Mouse (Mus musculus) hindbrain, embryonic 16.5 days (tissue): ENCODE data around the gene Snd1. TPM values are rescaled to one million over a fixed set of nuclear protein-coding genes. Genes with fewer than 3 reads are reported as not detected.

ENCODE experiments used
- ATAC-seq: fragments of 200-750 bp; cut with Nextera tagmentation; 2 replicates; pipeline ENCODE4 v1.8.0; 2017; ENCODE audit warnings: moderate TSS enrichment, moderate library complexity
- H3K27ac ChIP-seq: fragments of 300-500 bp; sonication (generic); 2 replicates; pipeline ENCODE4 v1.5.1; 2014; ENCODE audit warnings: low read depth, mild to moderate bottlenecking, control low read depth, low read length, moderate library complexity
- H3K27me3 ChIP-seq: fragments of 300-500 bp; sonication (generic); replicated peaks from 2 replicates; pipeline ENCODE4 v1.6.1; 2014; ENCODE audit warnings: low read length; ENCODE audit not compliant: control insufficient read depth, insufficient read depth
- H3K36me3 ChIP-seq: fragments of 300-500 bp; sonication (generic); 2 replicates; pipeline ENCODE4 v1.6.1; 2014; ENCODE audit warnings: mild to moderate bottlenecking, low read length, moderate library complexity, mixed read lengths; ENCODE audit not compliant: control insufficient read depth, insufficient read depth
- H3K4me1 ChIP-seq: fragments of 300-500 bp; sonication (generic); 2 replicates; pipeline ENCODE4 v1.6.1; 2014; ENCODE audit warnings: low read depth, low read length; ENCODE audit not compliant: control insufficient read depth, insufficient read depth
- H3K4me2 ChIP-seq: fragments of 300-500 bp; sonication (generic); 2 replicates; pipeline ENCODE4 v1.6.1; 2014; ENCODE audit warnings: mild to moderate bottlenecking, low read length, control low read depth, moderate library complexity
- H3K4me3 ChIP-seq: fragments of 300-500 bp; sonication (generic); 2 replicates; pipeline ENCODE4 v1.5.1; 2014; ENCODE audit warnings: mild to moderate bottlenecking, low read length, control low read depth, moderate library complexity
- H3K9ac ChIP-seq: fragments of 300-500 bp; sonication (generic); 2 replicates; pipeline ENCODE4 v1.6.1; 2014; ENCODE audit warnings: low read depth, mild to moderate bottlenecking, control low read depth, low read length, moderate library complexity
- H3K9me3 ChIP-seq: fragments of 300-500 bp; sonication (generic); 2 replicates; pipeline ENCODE4 v1.6.1; 2014; ENCODE audit warnings: mild to moderate bottlenecking, low read length, moderate library complexity; ENCODE audit not compliant: control insufficient read depth
- WGBS: fragments of 180-500 bp; shearing (Covaris S2); extraction: QIAGEN DNeasy Blood & Tissue Kit; methylation state at CpG from one replicate; pipeline ENCODE4 v1.1.7; 2014; 5-methylcytosine and 5-hydroxymethylcytosine counted together
- polyA plus RNA-seq: library from polyadenylated mRNA; unstranded; fragments of >200 nt; fragmentation: Nextera tagmentation; extraction: Ambion mirVana; gene quantifications from 2 replicates; pipeline ENCODE4 v1.2.1, GENCODE M21; 2015

Gene Snd1
- polyA plus RNA-seq, 1 experiment from 2014 or later, result 69.7 TPM

DNA sequence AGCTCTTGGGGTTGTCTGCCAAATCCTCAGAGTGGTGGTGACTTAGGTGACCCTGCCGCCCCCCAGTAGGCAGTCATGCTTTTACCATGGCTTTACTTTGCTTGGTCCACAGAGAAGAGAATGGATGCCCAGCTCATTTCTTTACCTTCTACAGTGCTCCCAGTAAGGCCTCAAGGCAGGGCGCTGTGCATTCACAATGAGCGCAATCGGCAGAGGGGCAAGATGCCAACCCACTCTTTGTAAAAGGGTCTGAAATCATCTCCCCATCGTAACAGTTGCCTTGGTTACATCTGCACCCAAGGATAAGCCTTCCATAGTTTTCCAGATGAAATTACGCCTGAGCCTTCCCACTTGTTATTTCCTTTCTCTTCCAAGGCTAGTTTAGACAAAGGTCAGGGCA lies 415.5 kb downstream of the Snd1 start:
- H3K27me3 ChIP-seq, result no peaks in the 10 kb centered on the region
- 49% methylated on average over 6 of the region's 6 CpGs for WGBS
- H3K4me2 ChIP-seq, result no peak overlapping the region

DNA sequence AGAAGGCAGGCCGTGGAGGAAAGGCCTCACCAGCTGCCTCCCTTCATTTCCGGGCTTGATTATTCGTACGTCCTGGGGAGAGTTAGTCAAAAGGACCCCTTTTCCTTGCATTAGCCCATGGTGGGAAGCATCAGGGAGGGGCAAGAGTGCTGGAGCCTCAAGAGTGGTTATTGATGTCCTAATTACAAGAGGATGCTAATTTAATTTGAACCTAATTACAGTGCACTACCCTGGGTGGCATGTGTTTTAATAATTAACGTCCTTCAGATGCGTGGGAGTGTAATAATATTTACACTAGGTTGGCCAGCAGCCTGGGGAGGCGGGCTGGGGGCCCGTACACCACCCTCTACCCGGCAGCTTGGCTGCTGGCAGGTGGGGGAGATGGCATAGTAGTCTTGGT lies 416.5 kb downstream of the Snd1 start:
- no peak overlapping the region for H3K4me2 ChIP-seq
- peaks cover 3% of the 10 kb centered on the region; the same call in 1 of the 2 replicates for H3K36me3 ChIP-seq
- no peaks in the 10 kb centered on the region for H3K9me3 ChIP-seq
- H3K27ac ChIP-seq, result no peak overlapping the region; the same call in 1 of the 2 replicates
- peaks cover 20% of the 10 kb centered on the region for H3K4me1 ChIP-seq
- H3K9ac ChIP-seq, result no peak overlapping the region
- H3K27me3 ChIP-seq, result no peaks in the 10 kb centered on the region
- WGBS, result 23% methylated on average over 9 of the region's 9 CpGs
- ATAC-seq, result no peak
- H3K4me3 ChIP-seq, result no peak overlapping the region

More for the DNA sequence above, 415.5 kb downstream of the Snd1 start:
- H3K27ac ChIP-seq, result peak overlapping the region; percentile 51
- no peaks in the 10 kb centered on the region for H3K9me3 ChIP-seq
- peak; percentile 72 for ATAC-seq
- H3K36me3 ChIP-seq, result peaks cover 3% of the 10 kb centered on the region; the same call in 1 of the 2 replicates
- peaks cover 22% of the 10 kb centered on the region for H3K4me1 ChIP-seq
- H3K4me3 ChIP-seq, result no peak overlapping the region
- no peak overlapping the region; the same call in 1 of the 2 replicates for H3K9ac ChIP-seq

DNA sequence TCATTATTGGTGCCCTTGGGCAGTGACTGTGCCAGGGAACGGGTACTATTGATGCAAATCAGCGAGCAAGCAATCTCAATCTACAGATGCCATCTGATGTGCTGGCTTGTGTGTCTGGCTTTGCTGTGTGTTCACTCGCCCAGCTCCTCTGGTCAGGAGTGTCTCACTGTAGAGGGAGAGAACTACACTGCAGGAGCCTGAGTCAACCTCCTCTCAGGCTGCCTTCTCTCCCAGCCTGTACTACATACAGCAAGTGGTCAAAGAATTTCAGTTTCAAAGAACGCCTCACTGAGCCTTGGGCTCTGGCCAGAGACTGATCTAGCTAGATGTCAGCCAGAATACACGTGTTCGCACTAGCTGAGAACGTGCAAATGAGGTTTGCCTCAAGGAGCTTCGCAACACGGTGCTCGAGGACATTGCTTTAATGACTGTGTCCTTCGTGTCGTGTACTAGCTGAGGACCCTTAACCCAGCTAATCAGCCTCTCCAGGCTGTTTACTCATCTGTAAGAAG lies 420.1 kb downstream of the Snd1 start:
- no peaks in the 10 kb centered on the region for H3K27me3 ChIP-seq
- H3K4me1 ChIP-seq, result peaks cover 18% of the 10 kb centered on the region
- no peak overlapping the region for H3K4me3 ChIP-seq
- no peaks in the 10 kb centered on the region for H3K36me3 ChIP-seq
- no peak overlapping the region for H3K9ac ChIP-seq
- no peak overlapping the region for H3K4me2 ChIP-seq
- no peak overlapping the region for H3K27ac ChIP-seq
- WGBS, result 46% methylated on average over 12 of the region's 12 CpGs
- no peaks in the 10 kb centered on the region for H3K9me3 ChIP-seq
- no peak for ATAC-seq

GRCm38 (mm10) chr6:28895726-28896125 lies 420.8 kb downstream of the Snd1 start:
- H3K9me3 ChIP-seq, result no peaks in the 10 kb centered on the region
- no peak for ATAC-seq
- no peak overlapping the region for H3K4me3 ChIP-seq
- WGBS, result 76% methylated on average over 6 of the region's 6 CpGs
- no peak overlapping the region for H3K9ac ChIP-seq
- no peaks in the 10 kb centered on the region for H3K27me3 ChIP-seq
- no peaks in the 10 kb centered on the region for H3K36me3 ChIP-seq
- no peak overlapping the region for H3K4me2 ChIP-seq
- peaks cover 11% of the 10 kb centered on the region for H3K4me1 ChIP-seq
- H3K27ac ChIP-seq, result no peak overlapping the region

DNA sequence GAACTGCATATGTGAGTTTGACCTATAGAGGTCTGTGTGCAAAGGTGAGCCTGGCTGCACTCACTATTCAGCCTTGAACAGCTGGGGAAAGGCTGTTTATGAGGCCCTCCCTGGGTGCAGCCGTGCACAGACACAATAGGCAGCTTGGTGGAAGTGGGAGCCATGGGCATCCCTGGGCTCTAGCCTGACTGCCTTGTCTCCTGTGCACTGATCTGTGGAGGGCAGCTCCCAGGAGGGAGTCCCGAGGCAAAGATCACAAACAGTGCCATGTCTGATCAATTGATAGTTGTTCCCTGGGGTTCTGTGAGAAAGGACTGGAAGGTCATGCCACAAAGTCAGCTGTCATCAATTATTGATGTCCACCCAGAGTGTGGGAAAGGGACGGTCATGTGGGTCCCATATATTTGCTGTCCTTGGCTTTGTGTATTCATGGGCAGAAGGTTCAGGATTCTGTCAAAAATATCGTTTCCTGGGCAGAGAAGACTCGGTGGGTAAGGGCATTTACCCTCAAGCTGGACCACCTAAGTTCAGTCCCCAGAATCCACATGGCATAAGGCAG lies 421.9 kb downstream of the Snd1 start:
- Histone ChIP-seq H3K4me1 (peaks cover 3% of the 10 kb centered on the region), H3K4me3 (no peak overlapping the region), H3K27me3 (no peaks in the 10 kb centered on the region), H3K9ac (no peak overlapping the region), H3K27ac (no peak overlapping the region), H3K36me3 (no peaks in the 10 kb centered on the region), H3K4me2 (no peak overlapping the region), H3K9me3 (no peaks in the 10 kb centered on the region)
- ATAC-seq, result no peak
- 13% methylated on average over 5 of the region's 5 CpGs for WGBS

GRCm38 (mm10) chr6:28897326-28898085 lies 422.6 kb downstream of the Snd1 start:
- Histone ChIP-seq H3K4me1 (no peaks in the 10 kb centered on the region; the same call in 1 of the 2 replicates), H3K4me3 (no peak overlapping the region), H3K36me3 (no peaks in the 10 kb centered on the region), H3K9me3 (no peaks in the 10 kb centered on the region), H3K27ac (no peak overlapping the region), H3K4me2 (no peak overlapping the region), H3K27me3 (no peaks in the 10 kb centered on the region), H3K9ac (no peak overlapping the region)
- WGBS, result 59% methylated on average over 11 of the region's 11 CpGs
- ATAC-seq, result no peak; the same call in 1 of the 2 replicates

GRCm38 (mm10) chr6:28898836-28899235 lies 423.9 kb downstream of the Snd1 start:
- Histone ChIP-seq H3K9me3 (no peaks in the 10 kb centered on the region), H3K9ac (no peak overlapping the region), H3K36me3 (no peaks in the 10 kb centered on the region), H3K27me3 (no peaks in the 10 kb centered on the region), H3K4me1 (no peaks in the 10 kb centered on the region; the same call in 1 of the 2 replicates), H3K4me2 (no peak overlapping the region), H3K27ac (no peak overlapping the region), H3K4me3 (no peak overlapping the region)
- WGBS, result 18% methylated on average over 10 of the region's 10 CpGs
- no peak for ATAC-seq

GRCm38 (mm10) chr6:28902573-28902972 lies 427.6 kb downstream of the Snd1 start:
- no peaks in the 10 kb centered on the region for H3K36me3 ChIP-seq
- WGBS, result 82% methylated on average over 2 of the region's 2 CpGs
- ATAC-seq, result no peak
- no peaks in the 10 kb centered on the region for H3K9me3 ChIP-seq
- H3K4me2 ChIP-seq, result no peak overlapping the region
- H3K27me3 ChIP-seq, result no peaks in the 10 kb centered on the region
- no peak overlapping the region for H3K4me3 ChIP-seq
- H3K27ac ChIP-seq, result no peak overlapping the region
- H3K4me1 ChIP-seq, result peaks cover 5% of the 10 kb centered on the region
- no peak overlapping the region for H3K9ac ChIP-seq

DNA sequence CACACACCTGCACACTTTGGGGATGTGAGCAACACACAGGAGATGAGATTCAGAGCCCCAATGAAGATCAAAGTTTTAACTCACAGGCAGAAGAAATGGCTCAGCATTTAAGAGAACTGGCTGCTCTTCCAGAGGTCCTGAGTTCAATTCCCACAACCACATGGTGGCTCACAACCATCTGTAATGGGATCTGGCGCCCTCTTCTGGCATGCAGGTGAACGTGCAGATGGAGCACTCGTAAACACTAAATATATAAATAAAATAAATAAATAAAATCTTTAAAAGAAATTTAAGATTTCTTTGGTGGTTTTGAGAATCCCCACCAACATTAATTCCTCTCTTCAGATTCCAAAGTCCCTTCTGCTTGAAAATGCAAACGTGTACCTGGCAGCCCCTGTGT lies 429.5 kb downstream of the Snd1 start:
- Histone ChIP-seq H3K4me2 (no peak overlapping the region), H3K36me3 (no peaks in the 10 kb centered on the region), H3K27ac (no peak overlapping the region), H3K9me3 (no peaks in the 10 kb centered on the region), H3K9ac (no peak overlapping the region), H3K4me3 (no peak overlapping the region), H3K4me1 (peaks cover 5% of the 10 kb centered on the region), H3K27me3 (no peaks in the 10 kb centered on the region)
- ATAC-seq, result no peak
- 67% methylated on average over 4 of the region's 4 CpGs for WGBS
